Mouse (Mus musculus) MN1 (cell line): ENCODE results near the gene Ssh1.

ENCODE experiments used
- DNase-seq: peaks from one replicate; pipeline ENCODE4 v3.0.0-alpha.2; 2016; ENCODE audit warnings: low spot score

Gene Ssh1

DNA sequence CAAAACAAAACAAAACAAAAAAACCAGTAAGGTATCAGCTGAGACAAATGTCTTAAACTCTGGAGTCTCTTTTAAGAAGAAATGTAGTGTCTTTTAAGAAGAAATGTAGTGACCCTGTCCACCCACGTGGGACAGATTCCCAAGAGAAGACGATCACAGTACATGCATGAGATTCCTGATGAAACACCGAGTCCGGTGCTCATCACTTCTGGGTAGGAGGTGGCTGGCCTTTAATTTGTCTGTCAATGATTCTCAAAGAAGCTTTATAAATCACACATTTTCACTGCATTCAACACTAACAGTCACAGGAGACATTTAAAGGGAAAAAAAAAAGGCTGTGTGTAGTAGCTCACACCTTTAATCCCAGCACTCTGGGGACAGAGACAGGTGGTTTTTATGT, 103.8 kb downstream of the Ssh1 start:
- no peak for DNase-seq

DNA sequence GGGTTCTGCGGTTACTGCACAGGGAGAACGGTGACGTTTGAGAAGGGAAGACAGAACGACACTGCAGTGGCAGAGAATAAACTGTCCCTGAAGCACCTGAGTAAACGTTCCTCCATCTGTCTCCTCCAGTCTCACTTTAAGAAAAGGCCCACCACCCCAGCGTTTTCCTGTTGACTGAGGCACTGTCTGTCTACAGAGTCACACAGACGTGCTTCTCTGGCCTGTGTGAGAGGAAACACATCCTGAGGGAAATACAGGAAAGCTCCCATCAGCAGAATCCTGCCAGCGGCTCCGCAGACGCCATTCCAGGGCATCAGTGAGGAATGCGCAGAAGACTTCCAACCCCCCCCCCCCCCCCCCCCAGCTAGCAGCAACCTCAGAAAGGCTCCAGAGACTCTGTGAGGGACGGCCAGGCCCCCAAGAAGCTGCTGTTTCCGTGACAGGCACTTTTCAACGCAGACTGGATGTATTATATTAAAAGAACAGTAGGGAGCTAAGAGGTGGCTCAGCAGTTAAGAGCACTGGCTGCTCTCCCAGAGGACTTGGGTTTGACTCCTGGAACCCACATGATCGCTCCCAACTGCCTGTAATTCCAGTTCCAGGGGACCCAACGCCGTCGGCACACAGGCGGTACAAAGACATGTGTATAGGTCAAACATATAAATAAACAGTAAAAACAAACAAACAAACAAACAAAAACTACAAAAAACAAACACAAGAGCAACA, 104.3 kb downstream of the Ssh1 start:
- no peak for DNase-seq

DNA sequence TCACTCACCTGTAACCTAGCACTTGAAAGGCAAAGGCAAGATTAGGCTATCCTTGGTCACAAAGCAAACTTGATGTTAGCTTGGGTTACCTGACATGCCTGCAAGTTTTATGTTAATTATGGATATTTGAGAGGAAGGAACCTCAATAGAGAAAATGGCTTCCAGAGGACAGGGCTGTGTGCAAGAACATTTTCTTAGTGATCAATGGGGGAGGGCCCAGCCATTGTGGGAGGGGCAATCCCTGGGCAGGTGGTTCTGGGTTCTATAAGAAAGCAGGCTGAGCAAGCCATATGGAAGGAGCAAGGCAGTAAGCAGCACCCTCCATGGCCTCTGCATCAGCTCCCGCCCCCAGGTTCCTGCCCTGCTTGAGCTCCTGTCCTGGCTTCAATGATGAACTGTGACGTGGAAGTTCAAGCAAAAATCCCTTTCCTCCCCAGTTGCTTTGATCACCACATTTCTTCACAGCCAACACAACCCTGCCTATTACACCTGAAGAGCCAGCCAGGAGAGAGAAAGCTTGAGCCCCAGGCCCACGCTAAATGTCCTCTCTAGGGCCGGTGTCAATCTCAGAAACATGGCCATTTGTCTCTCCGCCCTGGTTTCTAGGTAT, 105.4 kb downstream of the Ssh1 start:
- no peak for DNase-seq

DNA sequence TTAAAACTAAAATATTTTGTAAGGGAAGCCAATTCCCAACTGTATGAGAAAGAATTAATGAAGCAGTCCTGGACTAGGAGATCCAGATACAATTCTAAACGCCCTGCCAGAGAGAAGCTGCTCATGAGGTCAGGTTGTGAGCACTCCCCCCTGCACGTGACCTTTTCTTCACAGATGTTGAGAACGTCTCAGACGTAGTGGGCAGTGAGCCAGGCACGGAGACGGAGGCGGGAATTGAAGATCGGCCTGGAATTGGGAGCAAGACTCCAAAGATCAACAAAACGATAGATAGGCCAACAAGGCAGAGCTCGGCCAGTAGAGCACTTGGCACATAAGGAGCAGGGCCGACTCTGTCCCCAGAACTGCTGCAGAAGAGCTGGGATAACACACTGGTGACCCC, 106.6 kb downstream of the Ssh1 start:
- peak; percentile 88 for DNase-seq
